Mouse (Mus musculus) cortical plate, adult 2 months (tissue): ENCODE measurements at regions not wholly inside any gene's neighbourhood (a gene's known extent, or its start where the extent isn't known, plus 50 kb on each side); places are given as distances from the start of the nearest gene placed in this dataset.

ENCODE experiments used
- CTCF ChIP-seq: fragments of 200-500 bp; IDR thresholded peaks from 2 replicates; pipeline ENCODE4 v1.5.1; 2011; ENCODE audit warnings: mild to moderate bottlenecking, control low read depth, low read length; ENCODE audit not compliant: insufficient read depth; ENCODE audit errors: extremely low read depth
- POLR2A ChIP-seq: fragments of 200-500 bp; IDR thresholded peaks from 2 replicates; pipeline ENCODE4 v1.6.1; 2011; ENCODE audit warnings: mild to moderate bottlenecking, low read length, control low read depth; ENCODE audit not compliant: insufficient read depth; ENCODE audit errors: extremely low read depth

- TF ChIP-seq CTCF = peak; percentile 78
- TF ChIP-seq POLR2A = no peak
Measured at GRCm38 (mm10) chr10:14321503-14321902, 224.0 kb downstream of the Adgrg6 start.
